Mouse (Mus musculus) layer of hippocampus, postnatal 25 days (tissue): ENCODE results near the gene Rbms3. TPM values are rescaled to one million over a fixed set of nuclear protein-coding genes. Genes with fewer than 3 reads are reported as not detected.

ENCODE experiments used
- DNase-seq, 2 experiments: peaks; one replicate each; pipeline ENCODE4 v3.0.0; 2022; ENCODE audit warnings: mixed read lengths in 2 of 2, low spot score in 1 of 2; ENCODE audit errors: extremely low spot score in 1 of 2
- total RNA-seq, 2 experiments: library from RNA; stranded (reverse); gene quantifications; 2 replicates each; pipeline ENCODE4 v1.2.3; 2021

The Rbms3 gene
- total RNA-seq, 2 experiments from 2014 or later: 15.1 to 15.7 TPM

- no peak for DNase-seq
Observed at GRCm38 (mm10) chr9:117016605-117017319, 613.0 kb downstream of the Rbms3 start.

- DNase-seq: no peak
Observed at GRCm38 (mm10) chr9:117013386-117013785, 616.3 kb downstream of the Rbms3 start.

GRCm38 (mm10) chr9:117010801-117011200 lies 618.9 kb downstream of the Rbms3 start:
- no peak for DNase-seq

- no peak for DNase-seq
Observed at GRCm38 (mm10) chr9:117008194-117008593, 621.5 kb downstream of the Rbms3 start.

- DNase-seq: no peak
Observed at GRCm38 (mm10) chr9:117002083-117002482, 627.6 kb downstream of the Rbms3 start.

GRCm38 (mm10) chr9:116999186-116999585 lies 630.5 kb downstream of the Rbms3 start:
- no peak for DNase-seq

- DNase-seq: no peak
Observed at GRCm38 (mm10) chr9:116990321-116990720, 639.4 kb downstream of the Rbms3 start.

- no peak for DNase-seq
Observed at GRCm38 (mm10) chr9:116980801-116981200, 648.9 kb downstream of the Rbms3 start.

- DNase-seq: no peak
Observed at GRCm38 (mm10) chr9:116977428-116977827, 652.3 kb downstream of the Rbms3 start.

- peak; percentile 20 to 27 for DNase-seq
Observed at GRCm38 (mm10) chr9:116976575-116977408, 652.9 kb downstream of the Rbms3 start.

GRCm38 (mm10) chr9:116975269-116975668 lies 654.4 kb downstream of the Rbms3 start:
- no peak for DNase-seq

- no peak for DNase-seq
Observed at GRCm38 (mm10) chr9:116974134-116974533, 655.6 kb downstream of the Rbms3 start.

- DNase-seq: no peak
Observed at GRCm38 (mm10) chr9:116973594-116973993, 656.1 kb downstream of the Rbms3 start.

- DNase-seq: no peak
Observed at GRCm38 (mm10) chr9:116967317-116967716, 662.4 kb downstream of the Rbms3 start.

GRCm38 (mm10) chr9:116965691-116966090 lies 664.0 kb downstream of the Rbms3 start:
- DNase-seq: no peak

GRCm38 (mm10) chr9:116956156-116956555 lies 673.6 kb downstream of the Rbms3 start:
- no peak for DNase-seq

- no peak for DNase-seq
Observed at GRCm38 (mm10) chr9:116948211-116948610, 681.5 kb downstream of the Rbms3 start.

GRCm38 (mm10) chr9:116947369-116947768 lies 682.3 kb downstream of the Rbms3 start:
- no peak for DNase-seq

- DNase-seq: no peak
Observed at GRCm38 (mm10) chr9:116946787-116947186, 682.9 kb downstream of the Rbms3 start.

GRCm38 (mm10) chr9:116945689-116946088 lies 684.0 kb downstream of the Rbms3 start:
- DNase-seq: no peak

GRCm38 (mm10) chr9:116943902-116944301 lies 685.8 kb downstream of the Rbms3 start:
- DNase-seq: no peak

- no peak for DNase-seq
Observed at GRCm38 (mm10) chr9:116941116-116941515, 688.6 kb downstream of the Rbms3 start.
